Mouse (Mus musculus) mesoderm, embryonic 11.5 days (tissue): ENCODE results near the gene Nell1.

Experiments used
- DNase-seq: peaks from one replicate; pipeline ENCODE4 v3.0.0-alpha.2; 2012; ENCODE audit warnings: low read depth, low spot score

Gene Nell1

DNA sequence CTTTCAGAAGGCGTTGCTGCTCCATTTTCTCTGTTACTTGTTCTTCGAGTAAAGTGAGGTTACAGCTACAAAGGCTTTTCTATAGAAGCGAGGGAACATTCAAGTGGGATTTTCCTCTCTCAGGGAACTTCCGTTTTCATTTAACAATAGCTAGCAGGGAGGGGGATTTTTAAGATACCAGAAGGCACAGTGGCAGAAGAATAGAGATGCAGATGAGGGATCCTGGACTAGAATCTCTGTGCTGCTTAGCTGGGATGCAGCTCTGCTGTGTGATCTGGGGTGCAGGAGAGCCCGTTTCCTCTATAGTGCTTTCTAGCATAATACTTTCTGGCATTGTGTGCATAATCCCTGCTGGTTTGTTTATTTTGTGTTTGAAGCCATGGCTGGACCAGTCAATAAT is 568.7 kb downstream of the Nell1 start:
- no peak for DNase-seq

DNA sequence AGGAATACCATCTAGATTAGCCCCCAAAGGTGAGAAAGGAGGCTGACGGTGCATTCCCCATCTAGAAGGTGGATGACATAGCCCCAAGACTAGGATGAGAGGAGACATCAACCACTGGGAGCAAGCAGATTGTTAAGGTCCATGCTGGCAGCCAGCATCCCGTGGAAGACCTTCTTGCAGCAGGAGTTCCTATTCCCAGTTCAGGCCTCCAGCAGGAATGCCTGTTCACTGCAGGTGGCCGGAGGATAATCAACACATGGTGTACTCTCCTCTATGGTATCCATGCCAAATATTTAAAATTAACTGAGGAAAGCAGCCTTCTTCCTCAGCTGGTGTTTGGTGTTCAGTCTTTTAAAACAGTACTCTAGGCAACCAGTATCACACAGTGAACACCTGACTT is 574.9 kb downstream of the Nell1 start:
- no peak for DNase-seq

DNA sequence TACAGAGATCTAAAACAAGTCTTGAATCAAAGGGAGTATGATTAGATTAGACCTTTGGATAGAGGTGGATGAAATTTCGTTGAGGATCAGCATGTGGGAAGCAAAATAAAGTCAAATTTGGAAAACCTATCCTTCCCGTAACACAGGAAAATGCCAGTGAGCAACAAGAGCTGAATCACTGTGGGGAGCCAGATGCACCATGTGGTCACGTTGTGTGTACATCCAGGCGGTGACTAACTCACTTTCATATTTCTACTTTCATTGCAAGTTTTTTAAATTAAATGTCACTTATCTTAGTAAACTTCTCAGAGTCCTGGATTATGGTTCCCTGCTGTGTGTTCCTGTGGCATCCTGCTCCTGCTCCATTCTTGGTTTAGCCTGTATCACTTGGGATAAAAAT is 576.8 kb downstream of the Nell1 start:
- no peak for DNase-seq

- no peak for DNase-seq
Measured at GRCm38 (mm10) chr7:50562708-50563107, 588.0 kb downstream of the Nell1 start.

GRCm38 (mm10) chr7:50573841-50574240 is 599.2 kb downstream of the Nell1 start:
- no peak for DNase-seq

- DNase-seq, result no peak
Measured at GRCm38 (mm10) chr7:50588642-50589424, 614.2 kb downstream of the Nell1 start.

DNA sequence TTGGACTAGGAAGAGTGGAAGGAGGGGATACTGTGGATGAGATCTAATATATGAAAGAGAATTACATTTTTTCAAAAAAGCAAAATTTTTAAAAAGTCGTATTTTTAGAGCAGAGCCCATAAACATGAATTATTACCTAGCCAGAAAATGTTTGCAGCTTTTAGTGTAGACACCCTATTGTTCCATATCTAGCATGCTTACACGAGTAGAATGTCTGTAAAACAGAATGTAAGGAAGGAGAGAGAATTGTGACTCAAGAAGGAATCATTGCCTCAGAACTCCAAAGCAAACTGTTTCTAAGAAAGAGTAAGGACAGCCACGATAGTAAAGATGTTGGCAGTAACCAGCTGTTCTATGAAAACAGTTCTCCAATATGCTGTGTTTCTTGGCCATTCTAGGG is 624.2 kb downstream of the Nell1 start, which contains the start of gene 4933405O20Rik:
4933405O20Rik (plus strand) TSS at position 301 of the 400 bp plus-strand sequence.
- DNase-seq, result no peak

DNA sequence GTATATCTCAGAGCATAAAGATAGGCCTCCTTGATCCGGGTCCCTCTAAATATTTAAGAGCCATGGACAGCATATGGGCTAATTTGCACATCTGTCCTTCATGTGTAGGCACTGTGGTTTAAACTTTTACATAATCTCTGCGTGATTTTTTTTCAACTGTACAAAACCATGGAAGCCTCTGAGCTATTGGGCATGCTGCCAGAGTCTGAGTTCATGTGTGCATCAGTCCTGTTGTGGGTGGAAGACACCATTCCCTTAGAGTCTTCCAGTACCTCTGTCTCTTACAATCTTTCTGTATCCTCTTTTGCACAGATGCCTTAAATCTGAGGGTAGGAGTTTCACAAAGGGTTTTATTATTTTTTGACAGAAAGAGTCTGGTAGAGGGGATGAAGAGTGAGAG is 639.4 kb downstream of the Nell1 start:
- DNase-seq, result no peak

GRCm38 (mm10) chr7:50629186-50629585 is 654.5 kb downstream of the Nell1 start:
- no peak for DNase-seq

GRCm38 (mm10) chr7:50633147-50633546 is 658.5 kb downstream of the Nell1 start:
- DNase-seq, result no peak

GRCm38 (mm10) chr7:50672266-50672665 is 697.6 kb downstream of the Nell1 start:
- no peak for DNase-seq

- no peak for DNase-seq
Measured at GRCm38 (mm10) chr7:50675444-50675843, 700.8 kb downstream of the Nell1 start.

DNA sequence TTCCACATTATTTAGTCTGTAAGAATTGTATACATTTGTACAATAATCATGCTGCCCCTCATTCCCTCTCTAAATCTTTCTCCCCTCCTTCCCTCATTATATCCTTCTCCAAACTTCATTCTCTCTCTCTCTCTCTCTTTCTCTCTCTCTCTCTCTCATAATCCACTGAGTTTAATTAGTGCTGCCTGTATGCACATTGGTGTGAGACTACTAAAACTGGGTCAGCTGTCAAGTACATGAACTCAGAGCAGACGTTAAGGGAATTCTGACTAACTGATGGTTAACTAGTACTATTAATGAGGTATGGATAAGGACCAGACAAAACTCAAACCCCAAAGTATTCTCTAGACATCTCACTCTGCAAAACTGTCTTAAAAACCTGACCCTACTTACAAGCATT is 702.8 kb downstream of the Nell1 start:
- DNase-seq, result no peak

DNA sequence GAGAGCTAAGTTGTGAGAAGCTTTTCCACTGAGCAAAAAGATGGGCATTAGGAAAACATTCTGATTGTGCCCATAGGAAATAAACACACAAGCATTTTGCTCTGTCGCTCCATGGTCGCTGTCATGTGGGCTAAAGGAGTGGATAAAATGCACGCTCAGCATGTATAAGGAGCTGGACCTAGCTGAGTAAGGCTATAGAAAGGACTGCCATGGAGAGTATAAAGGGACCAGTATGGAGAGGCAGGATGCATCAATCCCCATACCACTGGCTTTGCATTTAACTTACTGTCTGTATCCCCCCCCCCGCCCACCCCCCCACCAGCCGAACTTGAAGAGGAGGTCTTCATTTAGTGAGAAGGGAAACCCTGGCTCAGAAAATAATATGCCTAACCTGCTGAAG is 711.7 kb downstream of the Nell1 start:
- DNase-seq, result no peak

DNA sequence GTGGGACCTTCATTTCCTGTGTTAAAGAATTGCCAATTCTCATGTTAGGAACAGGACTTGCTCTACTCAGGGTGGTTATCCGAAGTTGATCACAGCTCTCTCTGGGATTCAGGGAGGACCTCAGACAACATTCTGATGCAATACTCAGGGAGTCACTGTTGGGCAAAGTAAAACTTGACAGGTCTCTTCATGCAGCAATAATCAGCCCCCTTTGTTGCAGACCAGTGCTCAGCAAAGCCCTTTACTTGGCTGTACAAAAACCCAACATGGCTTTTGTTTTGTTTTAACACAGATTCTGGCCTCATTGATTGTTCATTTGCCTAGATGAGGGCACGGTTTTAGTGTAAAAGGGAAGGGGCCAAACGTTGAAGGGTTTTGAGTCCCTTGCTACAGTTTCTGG is 750.5 kb downstream of the Nell1 start:
- no peak for DNase-seq

- DNase-seq, result peak; percentile 10
Measured at GRCm38 (mm10) chr7:50730951-50731350, 756.3 kb downstream of the Nell1 start.

DNA sequence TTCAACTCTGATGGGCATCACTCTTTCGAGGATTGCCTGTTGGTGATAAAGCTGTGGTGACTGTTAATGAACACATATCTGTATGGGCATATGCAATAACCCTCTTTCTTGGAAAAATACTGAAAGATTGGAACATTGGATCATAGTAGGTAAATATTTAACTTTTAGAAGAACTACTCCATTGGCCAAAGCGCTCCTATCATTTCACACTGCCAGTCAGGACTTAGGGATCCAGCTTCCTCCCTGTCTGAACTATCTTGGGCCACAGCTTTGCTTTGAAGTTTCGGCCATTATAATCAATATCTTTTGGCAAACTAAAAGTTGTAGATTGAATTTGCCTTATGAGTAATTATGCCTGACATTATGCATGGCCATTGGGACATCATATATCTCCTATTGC is 780.9 kb downstream of the Nell1 start:
- no peak for DNase-seq

DNA sequence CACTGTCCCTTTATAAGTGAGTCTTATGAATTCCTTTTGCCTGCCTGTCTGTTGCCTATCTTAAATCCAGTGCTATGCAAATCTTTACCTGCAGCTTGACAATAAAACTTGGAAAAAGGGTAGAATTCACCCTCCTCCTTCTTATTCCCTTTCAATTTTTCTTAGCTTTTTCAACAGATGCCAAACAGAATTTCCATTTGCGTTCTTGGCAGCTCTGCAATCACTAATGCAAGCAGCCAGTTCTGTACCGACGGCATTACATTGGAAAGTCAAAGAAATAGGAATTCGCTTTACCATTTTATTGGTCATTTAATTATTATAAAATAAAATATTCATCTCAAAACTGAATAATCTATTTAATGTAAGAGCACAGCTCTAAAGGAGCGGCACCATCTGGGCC is 781.7 kb downstream of the Nell1 start:
- no peak for DNase-seq

GRCm38 (mm10) chr7:50773516-50773915 is 798.9 kb downstream of the Nell1 start:
- no peak for DNase-seq

DNA sequence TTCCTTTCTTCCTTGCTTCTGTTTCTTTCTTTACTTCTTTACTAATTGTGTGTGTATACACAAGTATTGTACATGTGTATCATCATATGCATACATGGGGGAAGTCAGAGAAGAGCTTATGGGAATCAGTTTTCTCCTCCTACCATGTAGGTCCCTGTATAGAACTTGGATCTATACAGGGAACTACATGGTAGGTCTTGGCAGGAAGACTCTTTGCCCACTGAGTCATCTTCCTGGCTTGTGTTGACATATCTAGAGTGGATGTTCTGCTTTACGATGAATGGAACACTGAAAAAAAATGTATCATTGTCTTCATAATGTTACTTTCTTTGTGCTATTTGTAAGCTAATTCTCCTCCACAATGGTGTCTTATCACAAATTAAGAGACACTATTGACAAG is 806.4 kb downstream of the Nell1 start:
- DNase-seq, result no peak

DNA sequence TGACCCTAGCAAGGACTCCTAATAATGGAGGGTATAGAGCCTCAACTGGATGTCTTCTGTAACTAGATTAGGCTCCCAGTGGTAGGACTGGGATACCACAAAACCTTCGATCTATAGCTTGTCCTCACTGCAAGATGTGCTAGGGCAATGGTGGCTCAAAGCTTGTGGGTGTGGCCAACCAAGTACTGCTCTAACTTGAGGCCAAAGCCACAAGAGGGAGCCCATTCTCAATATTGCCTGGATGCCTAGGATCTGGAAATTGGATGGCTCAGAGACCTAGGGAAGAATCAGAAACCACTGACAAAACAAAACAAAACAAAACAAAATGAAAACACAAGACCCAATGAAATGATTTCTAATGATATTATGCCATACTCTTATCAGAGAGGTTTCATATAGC is 809.0 kb downstream of the Nell1 start:
- DNase-seq, result peak; percentile 25

DNA sequence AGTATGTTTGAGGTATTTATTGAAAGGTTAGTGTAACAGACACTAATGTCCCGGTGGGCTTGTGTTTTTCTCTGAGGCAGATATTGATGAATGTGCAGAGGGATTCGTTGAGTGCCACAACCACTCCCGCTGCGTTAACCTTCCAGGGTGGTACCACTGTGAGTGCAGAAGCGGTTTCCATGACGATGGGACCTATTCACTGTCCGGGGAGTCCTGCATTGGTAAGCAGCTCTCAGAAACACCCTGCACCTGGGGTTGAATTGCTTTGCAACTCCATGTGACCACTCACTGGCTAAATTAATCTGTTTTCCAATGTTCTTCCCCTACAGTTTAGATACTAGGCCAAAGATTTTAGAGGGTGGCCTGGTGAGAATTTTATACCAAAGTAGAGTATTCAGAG is 851.5 kb downstream of the Nell1 start:
- DNase-seq, result peak; percentile 54

GRCm38 (mm10) chr7:50832799-50833198 is 858.1 kb downstream of the Nell1 start:
- DNase-seq, result no peak

DNA sequence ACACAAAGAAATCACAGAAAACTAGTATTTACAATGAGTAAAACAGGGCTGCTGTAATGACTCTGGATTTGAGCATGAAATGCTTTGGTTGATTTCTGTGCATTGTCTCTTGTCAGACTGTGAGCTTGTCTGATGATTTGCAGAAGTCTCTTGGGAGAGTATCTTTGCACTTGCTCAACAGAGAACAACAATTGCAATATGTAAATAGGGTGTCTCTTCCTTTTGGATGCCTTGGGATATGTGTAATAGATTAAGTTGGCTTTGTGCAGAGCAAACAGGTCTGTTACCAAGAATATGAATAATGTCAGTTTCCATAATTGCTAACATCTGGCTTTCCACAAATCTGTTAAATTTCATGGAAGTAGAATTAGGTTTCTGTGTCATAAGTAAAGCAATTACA is 868.0 kb downstream of the Nell1 start:
- no peak for DNase-seq
